ENCODE assay signal across 16 mouse cellular contexts in the genomic region with DNA sequence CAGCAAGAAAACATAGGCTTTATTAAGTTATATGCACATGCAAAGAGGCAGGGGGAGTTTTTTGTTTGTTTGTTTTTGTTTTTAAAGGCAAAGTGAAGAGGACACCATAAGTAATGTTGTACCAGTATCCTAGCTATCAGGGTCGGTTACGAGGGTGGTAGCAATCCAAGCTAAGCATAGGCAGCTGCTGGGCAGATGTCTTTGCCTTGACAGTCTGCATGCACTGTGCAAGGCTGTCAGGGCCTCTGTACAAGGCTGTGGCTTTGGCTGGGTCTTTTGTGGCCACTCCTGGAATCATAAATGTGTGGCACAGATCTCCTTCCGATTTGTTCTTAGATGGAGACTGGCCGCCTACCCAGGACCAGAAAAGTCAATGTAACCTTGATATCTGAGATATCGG.
"Had no signal": no experiment of that assay in that cellular context is flagged by ENCODE, and none has a peak within 500 bp of the region (broad histone marks: within the 10 kb centered on the region; RNA-seq: fewer than 3 reads in every experiment).

No protein-coding gene starts in this region.

- H3K4me1 ChIP-seq: neural tube, embryonic 15.5 days; stomach, embryonic 15.5 days had no signal

- H3K9ac ChIP-seq: neural tube, embryonic 13.5 days; neural tube, embryonic 15.5 days; stomach, embryonic 15.5 days had no signal

- H3K4me2 ChIP-seq: neural tube, embryonic 13.5 days; neural tube, embryonic 15.5 days; stomach, embryonic 15.5 days had no signal

- DNase-seq: retina, postnatal 1 day; right cerebral cortex, adult 18-20 months; right cerebral cortex, postnatal 14 days; right cerebral cortex, postnatal 25 days; right cerebral cortex, postnatal 4 days; spleen, adult 18-20 months; thymus, adult 18-20 months; thymus, adult 2 months; thymus, postnatal 14 days; thymus, postnatal 25 days; thymus, postnatal 36 days; thymus, postnatal 4 days had no signal

- H3K36me3 ChIP-seq: neural tube, embryonic 13.5 days; neural tube, embryonic 15.5 days; stomach, embryonic 15.5 days had no signal

- H3K27me3 ChIP-seq: neural tube, embryonic 13.5 days; neural tube, embryonic 15.5 days; stomach, embryonic 15.5 days had no signal

- H3K27ac ChIP-seq: neural tube, embryonic 13.5 days; neural tube, embryonic 15.5 days; stomach, embryonic 15.5 days; stomach, postnatal 0 days had no signal

- H3K4me3 ChIP-seq: neural tube, embryonic 13.5 days; neural tube, embryonic 15.5 days; stomach, embryonic 15.5 days had no signal

- H3K9me3 ChIP-seq: neural tube, embryonic 13.5 days; neural tube, embryonic 15.5 days; stomach, embryonic 15.5 days had no signal
